Mouse (Mus musculus): ENCODE measurements at regions not wholly inside any gene's neighbourhood (a gene's known extent, or its start where the extent isn't known, plus 50 kb on each side); places are given as distances from the start of the nearest gene placed in this dataset.

DNA sequence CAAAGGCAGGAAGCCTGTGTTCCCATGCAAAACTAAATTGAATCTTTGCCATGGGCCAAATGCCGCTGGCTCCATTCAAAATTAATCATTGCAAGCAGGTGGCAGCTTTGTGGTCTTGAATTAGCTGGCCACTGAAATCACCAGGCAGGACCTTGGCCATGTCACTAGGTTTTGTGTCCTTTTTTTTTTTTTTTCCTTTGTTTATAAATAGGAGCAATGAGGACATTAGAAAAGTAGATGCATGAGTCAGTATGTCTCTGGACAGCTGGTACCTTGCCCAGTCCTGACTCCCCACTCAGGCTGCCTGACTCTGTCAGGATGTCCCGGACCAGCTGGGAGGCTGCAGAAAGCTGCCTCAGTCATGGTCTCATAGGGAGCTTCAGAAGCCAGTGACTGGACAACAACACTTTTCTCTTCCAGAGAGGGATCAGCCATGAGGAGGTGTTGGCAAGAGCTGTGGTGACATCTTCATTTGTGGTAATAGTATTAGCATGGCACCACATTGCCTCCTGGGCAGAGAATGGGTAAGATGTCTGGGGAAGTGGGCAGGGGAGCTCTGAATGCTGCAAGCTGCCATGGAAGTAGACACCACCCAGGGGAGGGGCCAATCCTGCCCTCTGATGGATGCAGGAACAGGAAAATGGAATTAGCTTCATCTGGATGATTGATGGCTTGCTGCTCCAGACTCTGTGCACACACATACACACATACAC is 55.4 kb upstream of the Msx1 start:
- Histone ChIP-seq H3K27ac (ENCODE audit: insufficient read depth, low read depth, low read length) (no peak overlapping the region), H3K4me1 (ENCODE audit: control insufficient read depth, insufficient read depth, low read length) (no peaks in the 10 kb centered on the region), H3K4me3 (ENCODE audit: insufficient read depth, low read depth, low read length) (no peak overlapping the region)
- WGBS: 36% methylated on average over 2 of the region's 2 CpGs
- TF ChIP-seq POLR2A (IDR thresholded peaks at IDR 0.05; ENCODE audit: insufficient read depth, low read depth, low read length) (no peak), CTCF (IDR thresholded peaks at IDR 0.05; ENCODE audit: insufficient read depth, low read depth, low read length) (no peak)

DNA sequence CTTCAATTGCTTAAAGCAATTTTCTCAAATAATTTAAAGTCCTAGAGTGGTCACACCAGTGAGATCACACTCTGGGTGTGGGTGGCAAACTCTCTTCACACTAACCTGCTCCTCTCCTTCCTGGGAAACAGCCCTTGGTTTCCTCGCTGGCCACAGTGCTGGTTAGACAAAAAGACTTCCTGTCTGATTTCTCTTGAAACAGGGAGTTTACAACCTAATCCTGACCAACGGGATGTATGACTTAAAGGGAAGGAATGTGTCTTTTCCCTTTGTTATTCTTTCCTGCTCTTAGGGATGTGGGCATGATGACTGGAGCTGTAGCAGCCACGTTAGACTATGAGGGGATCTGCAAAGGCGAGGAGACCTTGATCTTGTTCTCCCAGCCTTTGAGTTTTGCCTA is 51.9 kb upstream of the Msx1 start:
- no peak overlapping the region for H3K4me3 ChIP-seq (ENCODE audit: insufficient read depth, low read depth, low read length)
- no peak overlapping the region for H3K27ac ChIP-seq (ENCODE audit: insufficient read depth, low read depth, low read length)
- 74% methylated on average over 4 of the region's 4 CpGs for WGBS
- H3K4me1 ChIP-seq (ENCODE audit: control insufficient read depth, insufficient read depth, low read length): no peaks in the 10 kb centered on the region
- TF ChIP-seq CTCF (IDR thresholded peaks at IDR 0.05; ENCODE audit: insufficient read depth, low read depth, low read length): no peak

DNA sequence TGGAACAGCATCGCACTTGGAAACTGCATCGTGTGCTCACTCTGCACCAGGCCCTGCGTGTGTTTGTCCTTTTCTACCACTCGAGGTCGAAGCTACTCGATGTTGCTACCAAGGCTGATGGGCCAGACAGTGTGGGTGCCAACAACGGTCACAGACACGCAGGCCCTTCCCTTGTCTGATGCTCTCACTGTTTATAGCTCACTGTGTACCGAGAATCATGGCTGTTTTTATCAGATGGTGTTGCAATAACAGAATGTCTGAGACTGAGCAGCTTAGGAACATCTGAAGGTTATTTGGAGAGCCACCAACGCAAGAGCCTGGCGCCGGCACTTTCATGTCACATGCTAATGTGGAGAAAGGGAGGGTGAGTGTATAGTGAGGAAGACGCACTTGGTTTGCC is 51.1 kb upstream of the Msx1 start:
- WGBS: 85% methylated on average over 13 of the region's 13 CpGs

DNA sequence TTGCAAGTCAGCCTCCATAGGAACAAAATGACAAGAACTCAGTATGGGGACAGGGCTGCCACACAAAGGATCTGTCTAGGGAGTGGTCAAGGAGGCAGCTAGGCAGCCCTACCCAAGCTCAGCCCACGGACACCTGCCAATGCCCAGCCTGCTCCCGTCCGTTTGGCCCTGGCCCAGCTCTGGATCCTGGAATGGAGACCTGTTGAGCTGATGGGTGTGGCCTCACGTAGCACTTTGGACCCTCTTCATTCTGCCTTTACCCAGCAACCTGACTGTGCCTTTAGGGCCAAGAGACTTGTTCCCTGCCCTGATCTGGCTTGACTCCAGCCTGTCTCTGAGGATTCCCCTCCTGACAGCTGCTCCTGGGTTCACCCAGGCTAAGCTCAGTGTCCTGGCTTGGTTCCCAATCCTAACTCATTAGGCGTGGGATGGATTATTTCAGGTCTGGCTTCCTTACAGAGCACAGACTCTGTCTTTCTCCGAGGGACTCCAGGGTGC is 50.5 kb upstream of the Msx1 start:
- TF ChIP-seq CTCF (IDR thresholded peaks at IDR 0.05; ENCODE audit: insufficient read depth, low read depth, low read length) (no peak), POLR2A (IDR thresholded peaks at IDR 0.05; ENCODE audit: insufficient read depth, low read depth, low read length) (no peak)
- Histone ChIP-seq H3K4me1 (ENCODE audit: control insufficient read depth, insufficient read depth, low read length) (no peaks in the 10 kb centered on the region), H3K4me3 (ENCODE audit: insufficient read depth, low read depth, low read length) (no peak overlapping the region), H3K27ac (ENCODE audit: insufficient read depth, low read depth, low read length) (no peak overlapping the region)
- 59% methylated on average over 6 of the region's 6 CpGs for WGBS

More for the DNA sequence above, 51.1 kb upstream of the Msx1 start:
- Histone ChIP-seq H3K4me1 (ENCODE audit: control insufficient read depth, insufficient read depth, low read length) (no peaks in the 10 kb centered on the region), H3K27ac (ENCODE audit: insufficient read depth, low read depth, low read length) (no peak overlapping the region), H3K4me3 (ENCODE audit: insufficient read depth, low read depth, low read length) (no peak overlapping the region)
- no peak for TF ChIP-seq POLR2A (IDR thresholded peaks at IDR 0.05; ENCODE audit: insufficient read depth, low read depth, low read length)
- no peak for TF ChIP-seq CTCF (IDR thresholded peaks at IDR 0.05; ENCODE audit: insufficient read depth, low read depth, low read length)

Data from olfactory bulb, adult 2 months (tissue).